Mouse (Mus musculus): ENCODE measurements around the gene Prr5. TPM values are rescaled to one million over a fixed set of nuclear protein-coding genes. Genes with fewer than 3 reads are reported as not detected.

Prr5 gene
- total RNA-seq, 2 experiments from 2014 or later = 11.8 to 12.0 TPM

GRCm38 (mm10) chr15:84672616-84673015 lies 3.2 kb downstream of the Prr5 start:
- no peak for DNase-seq (ENCODE audit: low spot score in 2 of 2)
- intact Hi-C loops (cut with DNase I) = no loop called here

- intact Hi-C loops (cut with DNase I) = no loop called here
Observed at GRCm38 (mm10) chr15:84674329-84675067, 5.1 kb downstream of the Prr5 start.

GRCm38 (mm10) chr15:84675317-84675716 lies 5.9 kb downstream of the Prr5 start:
- no peak for DNase-seq (ENCODE audit: low spot score in 2 of 2)
- intact Hi-C loops (cut with DNase I) = no loop called here

More at GRCm38 (mm10) chr15:84674329-84675067, 5.1 kb downstream of the Prr5 start:
- DNase-seq (ENCODE audit: low spot score in 2 of 2) = no peak

GRCm38 (mm10) chr15:84677943-84678342 lies 8.5 kb downstream of the Prr5 start:
- intact Hi-C loops (cut with DNase I) = no loop called here
- DNase-seq (ENCODE audit: low spot score in 2 of 2) = peak in 1 of 2 experiments; percentile 51

DNA sequence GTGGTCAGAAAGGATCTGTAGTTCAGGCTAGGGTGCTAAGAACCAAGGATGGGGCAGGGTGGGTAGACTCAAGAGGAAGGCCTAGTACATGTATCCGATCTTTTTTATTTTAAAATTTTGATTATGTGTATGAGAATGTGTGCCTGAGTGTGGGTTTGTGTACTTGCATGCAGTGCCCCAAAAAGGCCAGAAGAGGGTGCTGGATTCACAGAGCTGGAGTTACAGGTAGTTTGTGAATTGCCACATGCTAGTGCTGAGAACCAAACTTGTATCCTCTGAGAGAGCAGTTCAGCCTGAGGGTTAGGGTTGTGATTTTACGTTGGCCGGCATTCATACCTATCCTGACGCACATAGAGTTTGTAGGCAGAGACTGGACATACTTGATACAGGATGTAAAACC lies 9.7 kb downstream of the Prr5 start:
- intact Hi-C loops (cut with DNase I) = no loop called here
- DNase-seq (ENCODE audit: low spot score in 2 of 2) = no peak

DNA sequence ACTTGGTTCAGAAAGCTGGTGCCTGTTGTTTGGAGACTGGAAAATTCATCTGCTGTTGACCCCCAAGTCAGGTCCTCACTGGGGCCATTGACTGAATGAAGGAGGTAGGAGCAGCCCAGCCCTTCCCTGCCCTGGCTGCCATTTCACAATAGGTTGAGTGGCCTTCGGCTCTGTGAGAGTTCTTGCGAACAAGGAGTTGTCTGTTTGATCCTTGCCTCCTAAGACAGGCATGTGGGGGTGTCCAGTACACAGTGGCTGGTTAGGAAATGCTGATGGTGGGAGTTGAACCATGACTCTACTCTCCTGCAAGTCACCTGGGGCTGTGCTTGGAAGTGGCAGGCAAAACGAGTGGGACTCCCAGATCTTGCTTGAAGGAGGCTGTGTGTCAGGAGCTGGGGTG lies 10.4 kb downstream of the Prr5 start:
- DNase-seq (ENCODE audit: low spot score in 2 of 2) = no peak
- intact Hi-C loops (cut with DNase I) = no loop called here

GRCm38 (mm10) chr15:84680545-84681454 lies 11.4 kb downstream of the Prr5 start:
- DNase-seq (ENCODE audit: low spot score in 2 of 2) = peak; percentile 49 to 52
- intact Hi-C loops (cut with DNase I) = no loop called here

DNA sequence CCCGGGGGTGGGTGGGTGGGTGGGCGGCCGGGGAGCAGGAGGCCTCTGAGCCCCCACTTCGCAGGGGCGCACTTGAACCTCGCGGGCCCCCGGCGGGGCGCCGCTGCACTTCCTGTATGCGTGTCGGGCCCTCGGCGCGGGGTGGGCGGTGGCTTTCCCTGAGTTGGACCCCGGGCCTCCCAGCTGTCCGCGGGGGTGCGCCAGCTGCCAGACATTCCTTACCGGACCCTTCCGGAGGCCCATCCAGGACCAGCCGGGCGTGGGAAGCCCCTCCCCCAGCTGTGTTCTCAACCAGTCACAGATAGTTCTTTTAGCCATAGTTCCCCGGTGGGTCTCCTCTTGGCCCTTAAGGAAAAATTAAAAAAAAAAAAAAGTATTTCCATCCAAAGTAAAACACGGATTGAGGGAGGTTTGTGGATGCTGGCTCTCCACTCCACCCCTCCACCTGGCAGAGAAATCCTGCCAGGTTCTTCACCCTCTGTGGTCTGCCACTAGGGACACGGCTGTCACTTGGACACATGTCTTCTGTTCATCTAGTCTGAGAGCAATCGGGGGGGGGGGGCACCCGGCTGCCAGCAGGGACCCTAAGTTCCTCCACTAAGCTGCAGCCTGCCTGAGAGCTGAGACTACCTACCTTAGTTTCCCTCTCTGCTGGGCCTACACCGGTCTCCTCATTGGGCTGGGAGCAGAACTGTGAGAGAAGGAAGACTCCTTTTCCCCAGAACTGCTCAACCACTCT lies 12.2 kb downstream of the Prr5 start:
- intact Hi-C loops (cut with DNase I) = no loop called here
- no peak for DNase-seq (ENCODE audit: low spot score in 2 of 2)

GRCm38 (mm10) chr15:84682206-84682605 lies 12.8 kb downstream of the Prr5 start:
- DNase-seq (ENCODE audit: low spot score in 2 of 2) = no peak
- intact Hi-C loops (cut with DNase I) = no loop called here

DNA sequence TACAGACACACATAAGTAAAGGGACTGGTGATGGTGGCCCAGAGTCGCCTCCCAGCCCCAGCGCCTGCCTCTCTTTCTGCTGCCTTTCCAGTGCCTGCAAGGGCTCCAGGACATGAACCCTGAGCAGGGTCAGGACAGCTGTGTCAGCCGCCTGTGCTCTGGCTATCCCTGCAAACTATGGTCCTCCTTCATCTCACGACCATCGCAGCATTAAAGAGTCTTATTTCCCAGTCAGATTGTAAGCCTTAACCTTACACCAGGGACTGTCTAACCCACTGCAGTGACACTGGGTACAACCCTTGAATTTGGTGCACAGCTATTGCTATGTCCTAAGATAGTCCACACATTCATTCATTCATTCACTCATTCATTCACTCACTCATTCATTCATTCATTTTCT lies 13.4 kb downstream of the Prr5 start:
- no peak for DNase-seq (ENCODE audit: low spot score in 2 of 2)
- intact Hi-C loops (cut with DNase I) = no loop called here

GRCm38 (mm10) chr15:84684520-84684919 lies 15.1 kb downstream of the Prr5 start:
- no peak for DNase-seq (ENCODE audit: low spot score in 2 of 2)
- intact Hi-C loops (cut with DNase I) = no loop called here

- DNase-seq (ENCODE audit: low spot score in 2 of 2) = no peak
- intact Hi-C loops (cut with DNase I) = no loop called here
Observed at GRCm38 (mm10) chr15:84685417-84685816, 16.0 kb downstream of the Prr5 start.

- intact Hi-C loops (cut with DNase I) = no loop called here
- no peak for DNase-seq (ENCODE audit: low spot score in 2 of 2)
Observed at GRCm38 (mm10) chr15:84687904-84688303, 18.5 kb downstream of the Prr5 start.

- intact Hi-C loops (cut with DNase I) = no loop called here
- no peak for DNase-seq (ENCODE audit: low spot score in 2 of 2)
Observed at GRCm38 (mm10) chr15:84689356-84689755, 19.9 kb downstream of the Prr5 start.

- intact Hi-C loops (cut with DNase I) = no loop called here
- no peak for DNase-seq (ENCODE audit: low spot score in 2 of 2)
Observed at GRCm38 (mm10) chr15:84691513-84691912, 22.1 kb downstream of the Prr5 start.

GRCm38 (mm10) chr15:84692645-84693044 lies 23.2 kb downstream of the Prr5 start:
- intact Hi-C loops (cut with DNase I) = no loop called here
- no peak for DNase-seq (ENCODE audit: low spot score in 2 of 2)

- intact Hi-C loops (cut with DNase I) = no loop called here
- DNase-seq (ENCODE audit: low spot score in 2 of 2) = no peak
Observed at GRCm38 (mm10) chr15:84696021-84696420, 26.6 kb downstream of the Prr5 start.

DNA sequence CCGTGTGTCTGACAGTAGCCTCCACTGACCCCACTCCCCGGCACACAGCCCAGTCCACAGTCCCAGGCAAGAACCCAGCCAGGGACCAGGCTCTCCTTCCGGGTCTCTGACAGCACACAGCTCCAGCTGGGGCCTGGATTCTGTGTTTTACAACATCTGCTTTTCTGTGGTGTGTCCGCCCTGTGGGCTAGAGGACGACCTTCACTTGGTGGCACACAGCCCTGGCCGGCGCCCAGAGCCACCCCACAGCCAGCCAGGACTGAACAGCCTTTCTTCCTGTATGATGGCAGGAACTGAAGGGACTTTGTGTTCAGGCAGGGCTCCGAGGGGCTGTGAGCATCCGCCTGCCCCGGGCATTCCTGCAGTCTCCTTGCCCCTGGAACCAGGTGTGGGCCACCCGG lies 28.2 kb downstream of the Prr5 start:
- DNase-seq (ENCODE audit: low spot score in 2 of 2) = peak; percentile 40 to 49

DNA sequence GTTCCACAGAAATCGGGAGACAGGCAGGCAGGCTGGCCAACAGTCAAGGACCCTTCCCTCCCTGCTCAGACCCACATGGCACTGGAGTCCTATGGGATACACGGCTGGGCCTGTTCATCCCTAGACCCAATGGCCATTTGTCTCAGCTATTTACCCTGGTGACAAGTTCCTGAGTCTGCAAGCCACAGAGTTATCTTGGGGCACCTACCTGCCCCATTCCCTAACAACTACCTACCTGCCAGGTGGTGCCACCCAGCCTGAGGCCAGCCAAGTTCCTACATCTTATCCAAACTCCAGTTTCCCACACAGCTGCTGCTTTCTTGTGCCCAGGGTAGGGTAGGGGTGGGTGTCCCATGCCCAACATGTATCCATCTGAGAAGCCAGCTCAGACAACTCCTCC lies 28.8 kb downstream of the Prr5 start:
- DNase-seq (ENCODE audit: low spot score in 2 of 2) = no peak
- intact Hi-C loops (cut with DNase I) = no loop called here

More for the DNA sequence above, 28.2 kb downstream of the Prr5 start:
- intact Hi-C loops (cut with DNase I) = no loop called here

- intact Hi-C loops (cut with DNase I) = no loop called here
- no peak for DNase-seq (ENCODE audit: low spot score in 2 of 2)
Observed at GRCm38 (mm10) chr15:84700147-84700794, 30.9 kb downstream of the Prr5 start.

All from left cerebral cortex, postnatal 36 days (tissue).